Mouse (Mus musculus) heart, embryonic 14.5 days (tissue): ENCODE results near the gene Gcnt1. TPM values are rescaled to one million over a fixed set of nuclear protein-coding genes. Genes with fewer than 3 reads are reported as not detected.

ENCODE experiments used
- ATAC-seq: fragments of 200-750 bp; cut with Nextera tagmentation; 2 replicates; pipeline ENCODE4 v1.8.0; 2017; ENCODE audit warnings: low read depth, moderate TSS enrichment; ENCODE audit not compliant: insufficient number of reproducible peaks, insufficient read depth, low FRiP score
- H3K27ac ChIP-seq, 2 experiments: fragments of 200-500 bp in 1 of 2; fragments of 300-500 bp in 1 of 2; sonication (generic) in 1 of 2; replicated peaks in 1 of 2; 2 replicates each; pipeline ENCODE4 v1.5.1; 2012 to 2014; ENCODE audit warnings: low read depth in 2 of 2, low read length in 2 of 2, control low read depth in 1 of 2, mild to moderate bottlenecking in 1 of 2, mixed read lengths in 1 of 2; ENCODE audit not compliant: control insufficient read depth in 1 of 2, insufficient read depth in 1 of 2
- H3K27me3 ChIP-seq: fragments of 300-500 bp; sonication (generic); 2 replicates; pipeline ENCODE4 v1.6.1; 2014; ENCODE audit warnings: mild to moderate bottlenecking, low read length, control low read depth; ENCODE audit not compliant: control insufficient read depth, insufficient read depth
- H3K36me3 ChIP-seq: fragments of 300-500 bp; sonication (generic); 2 replicates; pipeline ENCODE4 v1.6.1; 2014; ENCODE audit warnings: mild to moderate bottlenecking, control low read depth, low read length, mixed read lengths; ENCODE audit not compliant: control insufficient read depth, insufficient read depth
- H3K4me1 ChIP-seq, 2 experiments: fragments of 200-500 bp in 1 of 2; fragments of 300-500 bp in 1 of 2; sonication (generic) in 1 of 2; 2 replicates each; pipeline ENCODE4 v1.6.1; 2012 to 2014; ENCODE audit warnings: low read length in 2 of 2, control low read depth in 1 of 2, mixed read lengths in 1 of 2; ENCODE audit not compliant: control insufficient read depth in 2 of 2, insufficient read depth in 2 of 2
- H3K4me2 ChIP-seq: fragments of 300-500 bp; sonication (generic); 2 replicates; pipeline ENCODE4 v1.6.1; 2014; ENCODE audit warnings: mild to moderate bottlenecking, low read length
- H3K4me3 ChIP-seq, 2 experiments: fragments of 200-500 bp in 1 of 2; fragments of 300-500 bp in 1 of 2; sonication (generic) in 1 of 2; 2 replicates each; pipeline ENCODE4 v1.5.1; 2012 to 2014; ENCODE audit warnings: low read length in 2 of 2, mild to moderate bottlenecking in 2 of 2, control low read depth in 1 of 2, low read depth in 1 of 2, moderate library complexity in 1 of 2; ENCODE audit not compliant: control insufficient read depth in 1 of 2, insufficient read depth in 1 of 2
- H3K9ac ChIP-seq: fragments of 300-500 bp; sonication (generic); 2 replicates; pipeline ENCODE4 v1.6.1; 2014; ENCODE audit warnings: mild to moderate bottlenecking, low read length
- H3K9me3 ChIP-seq: fragments of 300-500 bp; sonication (generic); 2 replicates; pipeline ENCODE4 v1.6.1; 2016; ENCODE audit warnings: low read length, control low read depth; ENCODE audit not compliant: control insufficient read depth
- WGBS: fragments of 180-500 bp; shearing (Covaris S2); extraction: QIAGEN DNeasy Blood & Tissue Kit; methylation state at CpG from one replicate; pipeline ENCODE4 v1.1.7; 2014; 5-methylcytosine and 5-hydroxymethylcytosine counted together
- polyA plus RNA-seq: library from polyadenylated mRNA; unstranded; fragments of >200 nt; fragmentation: Nextera tagmentation; extraction: Ambion mirVana; gene quantifications from 2 replicates; pipeline ENCODE4 v1.2.1, GENCODE M21; 2014

Gene Gcnt1
- polyA plus RNA-seq, 1 experiment from 2014 or later: 9.9 TPM

GRCm38 (mm10) chr19:17327881-17328404 is 44.7 kb downstream of the Gcnt1 start:
- 75% methylated on average over 6 of the region's 6 CpGs for WGBS

DNA sequence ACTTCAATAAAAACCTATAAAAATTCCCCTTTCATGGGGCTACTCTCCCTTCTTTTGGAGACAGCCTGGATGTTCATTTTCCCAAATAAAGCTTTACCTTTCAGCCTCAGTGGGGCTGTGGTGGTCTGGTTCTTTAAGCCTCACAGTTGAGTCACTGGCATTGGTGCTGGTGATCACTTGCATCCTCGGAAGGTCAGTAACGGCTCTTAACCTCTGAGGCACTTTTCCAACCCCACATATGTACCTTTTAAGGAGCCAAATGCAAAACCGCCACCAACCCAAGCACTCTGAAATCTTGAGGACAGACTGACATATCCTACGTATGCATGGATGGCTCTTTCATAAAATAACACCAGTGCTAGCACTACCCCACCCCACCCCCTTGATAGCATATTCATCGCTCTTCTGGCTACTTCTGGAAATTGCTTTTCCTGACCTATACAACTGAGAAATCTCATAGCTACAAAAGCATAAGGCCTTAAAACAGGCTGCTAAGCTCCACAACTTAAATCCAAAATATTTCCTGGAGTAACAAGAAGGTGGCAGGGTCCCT is 48.9 kb downstream of the Gcnt1 start:
- Histone ChIP-seq H3K4me2 (no peak overlapping the region), H3K4me3 (no peak overlapping the region), H3K9me3 (no peaks in the 10 kb centered on the region), H3K27ac (no peak overlapping the region), H3K9ac (no peak overlapping the region), H3K4me1 (peaks cover 2 to 11% of the 10 kb centered on the region in 2 experiments; a peak in 2 of 4 replicates), H3K36me3 (0 out of 2 replicates have a peak, but pooled peaks cover under 1% of the 10 kb centered on the region), H3K27me3 (no peaks in the 10 kb centered on the region)
- WGBS: 60% methylated on average over 5 of the region's 5 CpGs
- no peak for ATAC-seq

More at GRCm38 (mm10) chr19:17327881-17328404, 44.7 kb downstream of the Gcnt1 start:
- Histone ChIP-seq H3K27me3 (no peaks in the 10 kb centered on the region), H3K27ac (no peak overlapping the region), H3K36me3 (peaks cover 20% of the 10 kb centered on the region), H3K9ac (no peak overlapping the region), H3K4me2 (no peak overlapping the region), H3K4me3 (no peak overlapping the region), H3K4me1 (peaks cover 7 to 16% of the 10 kb centered on the region in 2 experiments), H3K9me3 (no peaks in the 10 kb centered on the region)
- ATAC-seq: no peak

GRCm38 (mm10) chr19:17323006-17323688 is 49.5 kb downstream of the Gcnt1 start:
- no peak overlapping the region for H3K4me3 ChIP-seq
- no peak overlapping the region for H3K27ac ChIP-seq
- H3K9me3 ChIP-seq: no peaks in the 10 kb centered on the region
- no peak overlapping the region for H3K9ac ChIP-seq
- peaks cover 2 to 11% of the 10 kb centered on the region in 2 experiments; a peak in 2 of 4 replicates for H3K4me1 ChIP-seq
- no peaks in the 10 kb centered on the region for H3K27me3 ChIP-seq
- ATAC-seq: no peak
- no peak overlapping the region for H3K4me2 ChIP-seq
- H3K36me3 ChIP-seq: no peaks in the 10 kb centered on the region
- WGBS: 68% methylated on average over 11 of the region's 11 CpGs

- Histone ChIP-seq H3K4me2 (no peak overlapping the region), H3K9me3 (no peaks in the 10 kb centered on the region)
- 86% methylated on average over 4 of the region's 4 CpGs for WGBS
Measured at GRCm38 (mm10) chr19:17319770-17320169, 52.9 kb downstream of the Gcnt1 start.

GRCm38 (mm10) chr19:17318733-17319132 is 53.9 kb downstream of the Gcnt1 start:
- H3K4me2 ChIP-seq: no peak overlapping the region
- no peak for ATAC-seq
- H3K36me3 ChIP-seq: no peaks in the 10 kb centered on the region
- H3K4me3 ChIP-seq: no peak overlapping the region
- H3K27me3 ChIP-seq: no peaks in the 10 kb centered on the region
- peaks cover 1 to 6% of the 10 kb centered on the region in 2 experiments; a peak in 2 of 4 replicates for H3K4me1 ChIP-seq
- 41% methylated on average over 3 of the region's 3 CpGs for WGBS
- no peak overlapping the region for H3K27ac ChIP-seq
- H3K9ac ChIP-seq: no peak overlapping the region
- H3K9me3 ChIP-seq: no peaks in the 10 kb centered on the region

More at GRCm38 (mm10) chr19:17319770-17320169, 52.9 kb downstream of the Gcnt1 start:
- Histone ChIP-seq H3K36me3 (no peaks in the 10 kb centered on the region), H3K4me3 (no peak overlapping the region), H3K4me1 (peaks cover 2 to 7% of the 10 kb centered on the region in 2 experiments; a peak in 2 of 4 replicates), H3K27ac (no peak overlapping the region), H3K9ac (no peak overlapping the region), H3K27me3 (no peaks in the 10 kb centered on the region)
- no peak for ATAC-seq

- H3K9me3 ChIP-seq: no peaks in the 10 kb centered on the region
- H3K27me3 ChIP-seq: no peaks in the 10 kb centered on the region
- WGBS: 95% methylated on average over 2 of the region's 2 CpGs
- no peak overlapping the region for H3K4me2 ChIP-seq
- ATAC-seq: no peak
- no peaks in the 10 kb centered on the region for H3K4me1 ChIP-seq
- H3K4me3 ChIP-seq: no peak overlapping the region
- H3K27ac ChIP-seq: no peak overlapping the region
- H3K36me3 ChIP-seq: no peaks in the 10 kb centered on the region
- no peak overlapping the region for H3K9ac ChIP-seq
Measured at GRCm38 (mm10) chr19:17316311-17317003, 56.2 kb downstream of the Gcnt1 start.

- WGBS: 79% methylated on average over 2 of the region's 2 CpGs
- no peak for ATAC-seq
- Histone ChIP-seq H3K27ac (no peak overlapping the region), H3K4me2 (no peak overlapping the region), H3K4me1 (no peaks in the 10 kb centered on the region), H3K4me3 (no peak overlapping the region), H3K36me3 (no peaks in the 10 kb centered on the region), H3K9ac (no peak overlapping the region), H3K9me3 (no peaks in the 10 kb centered on the region), H3K27me3 (no peaks in the 10 kb centered on the region)
Measured at GRCm38 (mm10) chr19:17314451-17314850, 58.2 kb downstream of the Gcnt1 start.
